Mouse (Mus musculus) R1 (cell line): ENCODE results near the gene Gdf5.
"Not testable (repeated sequence)": the region's sequence is repeated elsewhere in the genome, so short reads cannot be mapped to it uniquely, and the experiment has no call there.

Experiments used
- DNase-seq: peaks from one replicate; pipeline ENCODE4 v3.0.0-alpha.2; 2018; ENCODE audit warnings: low read depth, low spot score

Gdf5 gene

GRCm38 (mm10) chr2:155941697-155942442 is 3.3 kb downstream of the Gdf5 start:
- no peak for DNase-seq

DNA sequence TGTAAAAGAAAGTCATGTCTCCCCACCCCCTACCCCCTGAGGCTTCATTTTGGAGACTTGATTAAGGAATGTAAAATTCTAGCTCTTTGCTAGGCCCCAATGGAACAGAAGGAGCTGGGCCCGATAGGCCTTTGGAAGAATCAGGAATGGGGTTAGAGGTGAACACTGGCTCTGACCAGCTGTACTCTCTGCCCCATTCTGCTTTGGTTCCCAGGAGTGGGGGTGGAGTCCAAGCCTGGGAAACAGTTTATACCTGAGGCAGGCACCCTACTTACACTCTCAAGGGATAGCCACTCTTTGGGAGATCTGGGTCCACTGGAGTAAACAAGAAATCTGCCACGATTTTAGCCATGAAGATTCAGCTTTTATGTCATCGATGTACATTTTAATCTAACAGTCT is 4.5 kb downstream of the Gdf5 start, which contains the start of gene Gm15557:
TSS of gene Gm15557 (plus strand) at position 48 of the 400 bp plus-strand sequence.
- no peak for DNase-seq

DNA sequence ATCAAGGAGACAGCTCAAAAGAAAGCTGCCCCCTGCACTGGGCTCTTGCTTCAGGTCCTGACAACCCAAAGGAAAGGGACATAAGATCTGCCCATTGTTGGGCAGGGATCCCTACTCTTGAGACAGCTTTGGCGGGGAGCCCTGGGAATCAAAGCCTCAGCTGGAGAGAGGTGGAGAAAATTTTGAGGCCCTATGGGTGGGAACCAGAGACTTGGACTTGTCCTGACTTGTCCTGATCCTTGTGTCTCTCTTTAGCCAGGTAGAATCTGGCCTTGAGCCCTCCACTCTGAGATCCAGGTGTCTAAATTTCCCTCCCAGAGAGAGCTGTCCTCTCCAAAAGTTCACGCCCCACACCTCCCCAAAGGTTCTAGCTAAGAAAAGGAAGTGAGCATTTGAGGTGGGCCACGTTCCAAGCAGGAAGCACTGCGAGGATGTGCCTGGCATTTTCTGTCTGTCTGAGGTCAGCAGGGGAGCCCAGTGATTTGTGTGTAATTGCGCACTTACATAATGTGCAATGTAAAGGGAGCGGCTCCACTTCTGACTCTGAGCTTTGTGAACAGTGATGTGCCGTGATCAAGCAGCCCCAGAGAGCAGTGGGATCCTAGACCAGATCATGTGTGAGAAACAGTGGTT is 5.2 kb downstream of the Gdf5 start:
- DNase-seq = no peak

- peak; percentile 99 for DNase-seq
Observed at GRCm38 (mm10) chr2:155929531-155930442, 15.4 kb downstream of the Gdf5 start, which contains the start of gene Uqcc1. Gene Uqcc1, minus strand, starts transcription at chr2:155930310.

GRCm38 (mm10) chr2:155928711-155929345 is 16.3 kb downstream of the Gdf5 start:
- DNase-seq = peak; percentile 58

- not testable (repeated sequence) for DNase-seq
Observed at GRCm38 (mm10) chr2:155925213-155925612, 20.0 kb downstream of the Gdf5 start.

DNA sequence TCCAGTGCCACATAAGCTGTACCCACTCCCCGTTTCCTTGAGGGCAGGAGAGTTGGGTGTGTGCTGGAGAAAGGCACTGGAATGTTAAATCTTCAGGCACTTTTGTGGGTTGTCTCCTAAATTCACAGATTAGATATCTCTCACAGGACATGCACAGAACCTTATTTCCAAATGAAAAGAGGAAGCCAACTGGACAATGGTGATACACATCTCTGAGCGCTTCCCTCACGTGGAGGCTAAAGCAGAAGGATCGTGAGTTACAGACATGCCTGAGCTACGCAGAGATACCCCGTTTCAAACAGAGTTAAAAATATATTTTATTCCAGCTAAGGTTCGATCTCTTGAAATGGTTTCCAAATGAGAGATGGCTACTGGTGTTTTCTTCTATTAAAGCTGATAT is 22.0 kb downstream of the Gdf5 start:
- DNase-seq = no peak

GRCm38 (mm10) chr2:155914684-155915083 is 30.5 kb downstream of the Gdf5 start:
- DNase-seq = no peak

GRCm38 (mm10) chr2:155903632-155904008 is 41.5 kb downstream of the Gdf5 start:
- DNase-seq = no peak

- DNase-seq = no peak
Observed at GRCm38 (mm10) chr2:155902989-155903631, 42.1 kb downstream of the Gdf5 start.

GRCm38 (mm10) chr2:155895046-155895735 is 50.0 kb downstream of the Gdf5 start:
- no peak for DNase-seq

- DNase-seq = no peak
Observed at GRCm38 (mm10) chr2:155894307-155895045, 50.7 kb downstream of the Gdf5 start.
